Mouse (Mus musculus): ENCODE results near the gene Bglap3.

DNA sequence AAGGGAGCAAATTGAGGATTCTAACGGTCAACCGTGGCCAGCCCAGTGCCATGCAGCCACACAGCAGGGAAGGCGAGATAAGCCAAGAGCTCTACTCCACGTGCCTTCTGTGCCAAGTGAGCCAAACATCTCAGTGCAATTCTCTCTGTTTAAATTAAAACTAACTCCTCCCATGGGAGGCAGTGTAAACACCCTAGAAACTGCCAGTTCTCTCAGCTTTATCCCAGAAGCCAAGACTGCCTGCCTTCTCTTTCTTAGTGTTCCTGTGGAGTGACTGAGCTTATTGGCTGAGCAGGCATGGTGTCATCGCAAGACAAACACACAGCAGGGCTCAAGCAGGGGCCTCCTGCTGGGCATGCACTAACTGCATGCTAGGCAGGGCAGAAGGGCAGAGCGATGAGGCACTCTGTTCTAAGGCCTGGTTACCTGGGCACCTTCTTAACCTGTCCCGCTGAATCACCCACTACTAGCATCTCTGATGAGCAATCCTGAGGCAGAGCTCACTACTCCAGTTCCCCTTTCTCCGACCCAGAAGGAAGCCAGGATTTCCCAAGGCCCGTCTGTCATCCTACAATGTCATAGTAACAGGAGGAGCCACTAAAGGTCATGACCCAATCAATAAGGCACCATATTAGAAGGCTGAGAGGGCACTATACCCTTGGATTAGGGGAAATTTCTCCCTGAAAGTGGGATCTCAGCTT lies 49.6 kb upstream of the Bglap3 start:
- TF ChIP-seq POLR2A (IDR thresholded peaks at IDR 0.05; ENCODE audit: control insufficient read depth, low read depth, low read length), result no peak
- TF ChIP-seq CTCF (IDR thresholded peaks at IDR 0.05; ENCODE audit: control insufficient read depth, insufficient read depth, insufficient replicate concordance, low read depth, low read length), result no peak
